In genomic region chr1:127573186-127573585, GRCm38 (mm10) we compare ENCODE assay signal across 18 mouse cellular contexts.
"Had no signal": no experiment of that assay in that cellular context is flagged by ENCODE, and none has a peak within 500 bp of the region (broad histone marks: within the 10 kb centered on the region; RNA-seq: fewer than 3 reads in every experiment).

No protein-coding gene starts in this region.

- H3K36me3 ChIP-seq: midbrain, embryonic 10.5 days; midbrain, embryonic 12.5 days; neural tube, embryonic 12.5 days had no signal

- ATAC-seq: midbrain, embryonic 16.5 days had no signal

- H3K9ac ChIP-seq: liver, embryonic 14.5 days; lung, embryonic 14.5 days; midbrain, embryonic 12.5 days; neural tube, embryonic 12.5 days had no signal

- H3K27me3 ChIP-seq: midbrain, embryonic 12.5 days had no signal

- H3K4me2 ChIP-seq: lung, embryonic 14.5 days; midbrain, embryonic 12.5 days; neural tube, embryonic 12.5 days had no signal

- DNase-seq: lung, adult 18-20 months; lung, embryonic 14.5 days; lung, postnatal 10 days; lung, postnatal 4 days; midbrain, embryonic 14.5 days; right cerebral cortex, adult 18-20 months; right cerebral cortex, postnatal 25 days; right cerebral cortex, postnatal 4 days; spleen, adult 18-20 months; thymus, adult 18-20 months; thymus, postnatal 14 days; thymus, postnatal 36 days had no signal

- H3K9me3 ChIP-seq: midbrain, embryonic 12.5 days; neural tube, embryonic 12.5 days had no signal

- H3K4me3 ChIP-seq: midbrain, embryonic 10.5 days; midbrain, embryonic 12.5 days; myocyte; neural tube, embryonic 12.5 days had no signal

- H3K27ac ChIP-seq: liver, embryonic 14.5 days; midbrain, embryonic 10.5 days; midbrain, embryonic 12.5 days; neural tube, embryonic 12.5 days had no signal
